Mouse (Mus musculus) bone marrow, adult 2 months (tissue): Measurements from ENCODE around the gene Klf2.

ENCODE experiments used
- CTCF ChIP-seq: fragments of 200-500 bp; IDR thresholded peaks from 2 replicates; pipeline ENCODE4 v1.5.1; 2011; ENCODE audit warnings: low read length, control low read depth; ENCODE audit not compliant: control insufficient read depth, insufficient read depth
- POLR2A ChIP-seq: fragments of 200-500 bp; IDR thresholded peaks from 2 replicates; pipeline ENCODE4 v1.6.1; 2011; ENCODE audit warnings: low read depth, mild to moderate bottlenecking, control low read depth, low read length, borderline replicate concordance; ENCODE audit not compliant: control insufficient read depth

DNA sequence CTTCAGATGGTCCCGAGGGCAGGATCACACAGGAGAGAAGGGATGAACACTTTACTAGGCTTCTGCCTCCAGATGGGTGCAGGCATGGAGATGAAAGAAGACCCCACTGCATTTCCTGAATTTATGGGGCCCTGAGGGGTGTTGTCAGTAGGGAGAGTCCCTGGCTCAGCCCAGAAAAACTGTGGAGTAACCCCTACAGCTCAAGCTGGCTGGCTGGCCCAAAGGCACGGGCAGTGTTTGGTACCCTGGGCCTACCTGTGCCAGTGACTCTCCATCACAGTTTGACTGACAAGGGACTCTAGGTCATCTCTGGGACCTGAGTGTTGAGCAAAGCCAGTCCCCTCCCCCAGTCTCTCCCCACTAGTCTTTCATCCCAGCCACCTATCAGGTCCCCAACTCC lies 5.9 kb downstream of the Klf2 start:
- TF ChIP-seq CTCF (no peak), POLR2A (no peak)
